Mouse (Mus musculus) embryonic facial prominence, embryonic 15.5 days (tissue): ENCODE results near the gene Zfp148. TPM values are rescaled to one million over a fixed set of nuclear protein-coding genes. Genes with fewer than 3 reads are reported as not detected.

ENCODE experiments used
- ATAC-seq: fragments of 200-750 bp; cut with Nextera tagmentation; 2 replicates; pipeline ENCODE4 v1.8.0; 2017; ENCODE audit warnings: low read depth, moderate TSS enrichment; ENCODE audit not compliant: insufficient number of reproducible peaks, low FRiP score, low TSS enrichment
- H3K27ac ChIP-seq: fragments of 300-500 bp; sonication (generic); replicated peaks from 2 replicates; pipeline ENCODE4 v1.5.1; 2015; ENCODE audit warnings: mild to moderate bottlenecking, inconsistent platforms
- H3K27me3 ChIP-seq: fragments of 300-500 bp; sonication (generic); 2 replicates; pipeline ENCODE4 v1.6.1; 2015; ENCODE audit warnings: inconsistent platforms
- H3K36me3 ChIP-seq: fragments of 300-500 bp; sonication (generic); 2 replicates; pipeline ENCODE4 v1.6.1; 2015; ENCODE audit warnings: mild to moderate bottlenecking, inconsistent platforms
- H3K4me1 ChIP-seq: fragments of 300-500 bp; sonication (generic); 2 replicates; pipeline ENCODE4 v1.6.1; 2015; ENCODE audit warnings: inconsistent platforms
- H3K4me2 ChIP-seq: fragments of 300-500 bp; sonication (generic); replicated peaks from 2 replicates; pipeline ENCODE4 v1.6.1; 2015; ENCODE audit warnings: mild to moderate bottlenecking, inconsistent platforms
- H3K4me3 ChIP-seq: fragments of 300-500 bp; sonication (generic); replicated peaks from 2 replicates; pipeline ENCODE4 v1.5.1; 2015; ENCODE audit warnings: mild to moderate bottlenecking, inconsistent platforms
- H3K9ac ChIP-seq: fragments of 300-500 bp; sonication (generic); 2 replicates; pipeline ENCODE4 v1.6.1; 2015; ENCODE audit warnings: inconsistent platforms
- H3K9me3 ChIP-seq: fragments of 300-500 bp; sonication (generic); replicated peaks from 2 replicates; pipeline ENCODE4 v1.6.1; 2016; ENCODE audit warnings: inconsistent platforms
- WGBS: fragments of 180-500 bp; shearing (Covaris S2); methylation state at CpG from one replicate; pipeline ENCODE4 v1.1.7; 2015; 5-methylcytosine and 5-hydroxymethylcytosine counted together
- polyA plus RNA-seq: library from polyadenylated mRNA; unstranded; fragments of >200 nt; fragmentation: Nextera tagmentation; extraction: Ambion mirVana; gene quantifications from 2 replicates; pipeline ENCODE4 v1.2.1, GENCODE M21; 2015

Zfp148 gene
- polyA plus RNA-seq, 1 experiment from 2014 or later = 55.3 TPM

DNA sequence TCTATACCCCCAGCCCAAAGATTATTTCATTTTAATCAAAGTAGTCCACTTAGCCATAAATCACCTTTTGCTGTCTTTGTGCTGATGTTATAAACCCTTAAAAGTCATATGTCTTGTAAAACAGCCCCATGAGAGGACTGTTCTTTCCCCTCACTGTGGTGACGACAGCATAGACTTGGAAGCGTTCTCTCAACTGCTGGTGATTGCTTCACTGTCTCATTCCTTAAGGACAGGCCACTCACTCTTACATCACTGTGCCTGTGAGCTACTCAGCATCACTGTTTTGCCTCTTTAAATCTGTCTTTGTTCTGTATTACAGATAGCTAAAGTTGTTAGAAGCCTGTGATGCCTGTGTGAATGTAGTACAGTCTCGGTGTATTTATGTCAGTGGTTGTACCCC lies 80.8 kb downstream of the Zfp148 start:
- peaks cover 9% of the 10 kb centered on the region for H3K36me3 ChIP-seq
- H3K9ac ChIP-seq = no peak overlapping the region
- no peaks in the 10 kb centered on the region for H3K9me3 ChIP-seq
- 73% methylated on average over 3 of the region's 3 CpGs for WGBS
- H3K4me3 ChIP-seq = no peak overlapping the region
- no peak for ATAC-seq
- no peak overlapping the region for H3K27ac ChIP-seq
- H3K27me3 ChIP-seq = no peaks in the 10 kb centered on the region
- H3K4me1 ChIP-seq = peaks cover 7% of the 10 kb centered on the region; the same call in 1 of the 2 replicates
- H3K4me2 ChIP-seq = no peak overlapping the region

DNA sequence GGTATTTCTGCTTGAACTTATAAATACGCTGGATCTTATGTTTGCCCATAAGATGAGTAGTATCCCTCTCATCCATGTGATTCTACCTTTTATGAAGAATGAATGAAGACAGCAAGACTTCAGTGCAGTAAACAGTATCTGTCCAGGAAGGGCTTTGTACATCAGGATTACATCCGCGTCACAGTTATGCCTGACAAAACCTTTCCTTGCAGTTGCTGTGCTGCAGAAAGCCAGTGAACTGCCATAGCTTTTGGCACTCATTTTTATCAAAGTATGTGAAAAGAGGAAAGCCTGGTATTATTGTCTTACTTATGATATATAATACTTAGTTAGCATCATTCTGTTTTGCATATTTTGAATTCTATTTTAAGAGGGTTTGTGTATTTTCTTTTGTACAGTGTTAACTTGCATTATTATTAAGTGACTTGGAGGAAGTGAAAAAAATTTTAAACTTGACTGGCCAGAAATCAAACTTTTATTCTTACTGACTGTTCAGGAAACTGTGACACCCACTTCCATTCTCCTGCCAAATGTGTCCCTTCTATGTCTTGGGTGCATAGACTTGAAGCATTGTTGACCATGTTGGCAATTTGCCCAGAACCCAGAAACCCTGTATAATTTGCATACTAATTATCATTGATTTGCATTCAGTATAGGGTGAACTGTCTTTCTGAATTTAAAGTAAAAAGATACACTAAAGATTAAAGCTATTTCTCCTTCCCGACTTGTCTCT lies 84.0 kb downstream of the Zfp148 start:
- Histone ChIP-seq H3K9me3 (no peaks in the 10 kb centered on the region), H3K4me3 (no peak overlapping the region), H3K4me1 (peaks cover 12% of the 10 kb centered on the region), H3K27ac (no peak overlapping the region), H3K9ac (no peak overlapping the region), H3K4me2 (no peak overlapping the region), H3K36me3 (peaks cover 11% of the 10 kb centered on the region; the same call in 1 of the 2 replicates), H3K27me3 (no peaks in the 10 kb centered on the region)
- ATAC-seq = no peak
- 82% methylated on average over 4 of the region's 4 CpGs for WGBS

GRCm38 (mm10) chr16:33465242-33465614 lies 84.6 kb downstream of the Zfp148 start:
- H3K27me3 ChIP-seq = no peaks in the 10 kb centered on the region
- no peak for ATAC-seq
- no peaks in the 10 kb centered on the region for H3K9me3 ChIP-seq
- H3K4me1 ChIP-seq = peaks cover 13% of the 10 kb centered on the region
- H3K27ac ChIP-seq = no peak overlapping the region
- H3K4me3 ChIP-seq = no peak overlapping the region
- 91% methylated on average over 4 of the region's 4 CpGs for WGBS
- H3K4me2 ChIP-seq = no peak overlapping the region
- H3K36me3 ChIP-seq = 0 out of 2 replicates have a peak, but pooled peaks cover 9% of the 10 kb centered on the region
- no peak overlapping the region for H3K9ac ChIP-seq

DNA sequence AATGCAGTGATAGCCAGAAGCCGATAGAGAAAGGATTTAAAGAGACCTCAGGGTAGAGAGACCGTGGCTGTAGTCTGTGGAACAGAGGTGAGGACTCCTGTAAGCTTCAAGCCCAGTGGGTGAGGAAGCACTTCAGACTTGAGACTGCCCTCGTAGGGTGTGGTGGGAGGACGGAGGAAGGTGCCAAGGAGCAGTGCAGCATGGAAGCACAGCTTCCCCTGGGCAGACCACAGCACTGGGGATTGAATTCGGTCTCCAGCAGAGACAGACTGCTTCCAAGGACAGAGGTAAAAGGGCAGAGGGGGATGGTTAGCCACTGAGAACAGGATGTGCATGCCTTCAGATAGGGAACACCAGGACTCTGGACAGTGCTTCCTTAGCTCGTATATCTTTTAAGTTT lies 86.8 kb downstream of the Zfp148 start:
- no peaks in the 10 kb centered on the region for H3K9me3 ChIP-seq
- H3K27ac ChIP-seq = no peak overlapping the region
- no peak overlapping the region for H3K9ac ChIP-seq
- H3K4me3 ChIP-seq = no peak overlapping the region
- H3K4me2 ChIP-seq = no peak overlapping the region
- 0 out of 2 replicates have a peak, but pooled peaks cover 9% of the 10 kb centered on the region for H3K36me3 ChIP-seq
- peaks cover 13% of the 10 kb centered on the region for H3K4me1 ChIP-seq
- H3K27me3 ChIP-seq = no peaks in the 10 kb centered on the region
- 66% methylated on average over 6 of the region's 6 CpGs for WGBS
- ATAC-seq = no peak

DNA sequence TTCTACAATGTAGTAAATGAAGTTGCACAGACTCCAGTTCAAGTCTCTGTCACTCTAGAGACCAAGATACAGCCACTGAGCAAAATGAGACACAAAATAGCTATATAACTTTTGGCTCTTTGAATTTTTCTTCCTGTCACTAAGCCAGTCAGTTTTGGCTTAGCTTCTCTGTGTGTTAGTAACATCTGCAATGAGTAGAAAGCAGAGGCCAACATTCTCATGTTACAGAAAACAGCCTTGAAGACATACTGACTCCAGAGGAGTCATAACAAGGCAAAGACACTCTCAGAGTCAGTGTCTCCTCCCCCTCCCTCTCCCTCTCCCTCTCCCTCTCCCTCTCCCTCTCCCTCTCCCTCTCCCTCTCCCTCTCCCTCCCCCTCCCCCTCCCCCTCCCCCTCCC lies 89.3 kb downstream of the Zfp148 start:
- Histone ChIP-seq H3K4me1 (peaks cover 6% of the 10 kb centered on the region; the same call in 1 of the 2 replicates), H3K27me3 (no peaks in the 10 kb centered on the region), H3K9me3 (no peaks in the 10 kb centered on the region), H3K4me2 (no peak overlapping the region), H3K4me3 (no peak overlapping the region), H3K36me3 (peaks cover 16% of the 10 kb centered on the region), H3K9ac (no peak overlapping the region), H3K27ac (0 out of 2 replicates have a peak overlapping the region, but pooled peaks have one; percentile 39)
- peak; percentile 60; the same call in 1 of the 2 replicates for ATAC-seq

- Histone ChIP-seq H3K4me3 (no peak overlapping the region), H3K9ac (no peak overlapping the region), H3K27ac (no peak overlapping the region), H3K36me3 (peaks cover 32% of the 10 kb centered on the region), H3K4me1 (peaks cover 4% of the 10 kb centered on the region; the same call in 1 of the 2 replicates), H3K9me3 (no peaks in the 10 kb centered on the region), H3K4me2 (no peak overlapping the region), H3K27me3 (no peaks in the 10 kb centered on the region)
- WGBS = 81% methylated on average over 6 of the region's 6 CpGs
- no peak for ATAC-seq
Observed at GRCm38 (mm10) chr16:33474381-33474780, 93.7 kb downstream of the Zfp148 start.

DNA sequence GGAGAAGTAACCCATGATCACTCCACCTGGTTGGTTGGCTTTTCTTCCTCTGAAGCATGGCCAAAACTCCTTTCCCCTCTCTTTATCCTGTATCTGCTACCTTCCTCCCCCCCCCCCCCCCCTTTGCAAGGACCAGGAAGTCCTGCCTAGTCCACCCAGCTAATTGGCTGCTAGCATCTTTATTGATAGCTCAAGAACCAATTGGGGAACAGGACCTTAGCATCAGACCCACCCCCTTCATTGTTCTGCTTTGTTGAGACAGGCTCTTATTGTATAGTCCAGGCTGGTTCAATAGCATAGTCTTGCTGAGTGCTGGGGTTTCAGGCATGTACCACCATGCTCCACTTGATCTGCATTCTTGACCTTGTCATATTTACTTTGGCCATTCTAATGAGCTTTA lies 99.3 kb downstream of the Zfp148 start:
- Histone ChIP-seq H3K4me1 (no peaks in the 10 kb centered on the region), H3K36me3 (peaks cover 32% of the 10 kb centered on the region), H3K9me3 (no peaks in the 10 kb centered on the region), H3K9ac (no peak overlapping the region), H3K27ac (no peak overlapping the region), H3K4me3 (no peak overlapping the region), H3K27me3 (no peaks in the 10 kb centered on the region), H3K4me2 (no peak overlapping the region)
- no peak for ATAC-seq

DNA sequence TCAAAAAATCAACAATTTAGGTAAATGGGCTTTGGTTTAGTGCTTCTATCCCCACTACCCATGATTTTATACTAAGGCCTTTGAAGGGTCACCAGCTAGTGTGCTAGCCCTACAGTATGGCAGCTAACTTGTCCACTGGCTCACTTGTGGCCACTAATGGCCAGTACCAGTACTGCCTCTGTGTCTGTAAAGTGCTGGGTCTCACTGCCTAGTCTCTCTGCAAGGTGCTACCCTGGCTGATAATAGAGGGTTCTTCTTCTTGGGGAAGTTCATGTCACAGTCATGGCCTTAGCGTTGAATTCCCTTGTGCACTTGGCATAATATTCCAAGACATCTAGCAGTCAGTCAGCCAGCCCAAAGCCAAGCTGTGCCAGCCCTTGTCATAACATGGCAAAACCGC lies 100.5 kb downstream of the Zfp148 start:
- peaks cover 30% of the 10 kb centered on the region for H3K36me3 ChIP-seq
- H3K9me3 ChIP-seq = no peaks in the 10 kb centered on the region
- no peaks in the 10 kb centered on the region for H3K4me1 ChIP-seq
- no peak overlapping the region for H3K27ac ChIP-seq
- no peak overlapping the region for H3K9ac ChIP-seq
- 89% methylated on average over 2 of the region's 2 CpGs for WGBS
- no peak overlapping the region for H3K4me3 ChIP-seq
- ATAC-seq = no peak
- H3K27me3 ChIP-seq = no peaks in the 10 kb centered on the region
- H3K4me2 ChIP-seq = no peak overlapping the region

DNA sequence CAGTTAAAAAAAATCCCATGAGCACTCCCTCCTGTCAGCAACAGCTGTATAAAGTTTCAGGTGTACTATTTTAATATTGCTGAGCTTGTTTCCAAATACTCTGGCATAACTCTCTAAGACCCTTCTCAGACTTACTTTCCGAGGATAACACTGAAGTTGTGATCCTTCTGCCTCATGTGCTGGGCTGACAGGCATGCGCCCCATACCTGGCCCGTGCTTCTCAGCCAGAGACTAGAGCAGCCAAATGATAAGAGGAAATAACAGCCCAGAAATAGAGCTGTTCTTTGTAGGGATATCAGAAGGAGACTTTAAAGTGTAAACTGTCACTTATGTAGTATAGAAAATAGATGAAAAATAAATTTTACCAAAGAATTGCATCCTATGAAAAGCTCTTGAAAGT lies 101.7 kb downstream of the Zfp148 start:
- 92% methylated on average over 3 of the region's 3 CpGs for WGBS
- Histone ChIP-seq H3K9ac (no peak overlapping the region), H3K4me3 (no peak overlapping the region), H3K4me1 (no peaks in the 10 kb centered on the region), H3K36me3 (peaks cover 23% of the 10 kb centered on the region), H3K4me2 (no peak overlapping the region), H3K27me3 (no peaks in the 10 kb centered on the region), H3K9me3 (no peaks in the 10 kb centered on the region), H3K27ac (no peak overlapping the region)
- ATAC-seq = no peak

DNA sequence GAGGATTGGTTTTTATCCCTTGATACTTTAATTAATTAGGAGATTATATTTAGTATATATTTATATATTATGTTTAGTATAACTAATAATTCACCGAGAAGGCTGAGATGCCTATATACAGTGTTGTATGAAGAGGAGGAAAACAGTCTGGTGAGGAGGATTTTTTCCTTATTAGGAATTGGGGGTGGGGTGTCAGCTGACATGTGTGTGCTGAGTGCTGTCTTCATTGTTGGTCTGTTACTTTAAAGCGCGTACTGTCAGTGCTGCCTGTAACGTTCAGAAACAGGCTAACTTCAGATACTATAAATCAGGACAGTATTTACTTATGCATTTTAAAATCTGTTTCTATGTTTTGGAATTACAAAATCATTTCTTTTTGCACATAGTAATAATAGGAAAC lies 107.1 kb downstream of the Zfp148 start:
- no peak overlapping the region for H3K4me2 ChIP-seq
- H3K36me3 ChIP-seq = peaks cover 37% of the 10 kb centered on the region; the same call in 1 of the 2 replicates
- H3K4me1 ChIP-seq = no peaks in the 10 kb centered on the region
- no peak for ATAC-seq
- H3K9me3 ChIP-seq = no peaks in the 10 kb centered on the region
- H3K27ac ChIP-seq = no peak overlapping the region
- H3K27me3 ChIP-seq = no peaks in the 10 kb centered on the region
- 76% methylated on average over 4 of the region's 4 CpGs for WGBS
- no peak overlapping the region for H3K4me3 ChIP-seq
- no peak overlapping the region for H3K9ac ChIP-seq

DNA sequence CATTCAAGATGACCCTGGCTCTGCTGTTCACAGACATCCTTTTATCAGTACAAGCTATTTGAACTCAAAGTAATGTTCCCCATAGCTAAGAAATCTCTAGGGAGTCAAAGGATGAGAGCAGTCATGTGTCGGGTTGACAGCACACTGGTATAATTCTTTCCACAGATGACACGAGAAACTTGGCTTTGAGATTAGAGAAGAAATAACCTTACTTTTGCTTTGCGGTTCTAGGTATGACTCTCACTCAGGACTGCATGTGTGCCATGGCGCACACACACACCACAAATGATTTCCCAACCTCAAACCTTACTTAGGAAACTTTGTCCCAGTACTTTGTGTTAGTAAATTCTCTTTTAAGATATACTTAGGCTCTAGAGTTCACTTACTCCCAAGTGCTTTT lies 113.7 kb downstream of the Zfp148 start:
- WGBS = 91% methylated on average over 4 of the region's 4 CpGs
- H3K9ac ChIP-seq = no peak overlapping the region
- ATAC-seq = no peak
- H3K4me3 ChIP-seq = no peak overlapping the region
- H3K27ac ChIP-seq = no peak overlapping the region
- H3K36me3 ChIP-seq = peaks cover 35% of the 10 kb centered on the region
- no peaks in the 10 kb centered on the region for H3K4me1 ChIP-seq
- H3K4me2 ChIP-seq = no peak overlapping the region
- no peaks in the 10 kb centered on the region for H3K9me3 ChIP-seq
- no peaks in the 10 kb centered on the region for H3K27me3 ChIP-seq

DNA sequence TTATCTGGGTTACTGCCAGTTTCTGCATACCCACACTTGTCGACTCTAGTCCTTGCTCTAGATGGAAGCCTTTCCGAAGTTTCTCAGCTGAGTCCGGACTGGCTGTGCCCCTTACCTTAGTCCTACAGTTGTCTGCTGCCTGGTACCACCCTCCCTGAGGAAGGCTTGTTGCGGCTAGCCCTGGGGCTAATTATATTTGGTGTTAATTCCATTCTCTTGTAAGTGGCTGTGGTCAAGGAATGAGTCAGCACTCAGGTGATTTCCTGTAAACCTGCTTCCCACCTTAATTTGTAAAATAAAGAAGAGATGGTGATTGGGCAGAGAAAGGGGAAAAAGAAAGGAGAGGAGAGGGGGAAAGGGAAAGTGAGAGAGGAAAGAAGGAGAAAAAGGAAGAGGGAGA lies 127.4 kb downstream of the Zfp148 start:
- no peak for ATAC-seq
- no peaks in the 10 kb centered on the region for H3K27me3 ChIP-seq

More for the DNA sequence above, 127.4 kb downstream of the Zfp148 start:
- Histone ChIP-seq H3K9ac (no peak overlapping the region), H3K9me3 (no peaks in the 10 kb centered on the region), H3K36me3 (peaks cover 14% of the 10 kb centered on the region; the same call in 1 of the 2 replicates), H3K4me2 (no peak overlapping the region), H3K27ac (no peak overlapping the region), H3K4me1 (no peaks in the 10 kb centered on the region), H3K4me3 (no peak overlapping the region)
- WGBS = 81% methylated on average over 4 of the region's 4 CpGs
